Mouse (Mus musculus): ENCODE results near the gene Slc6a15.

Slc6a15 gene

DNA sequence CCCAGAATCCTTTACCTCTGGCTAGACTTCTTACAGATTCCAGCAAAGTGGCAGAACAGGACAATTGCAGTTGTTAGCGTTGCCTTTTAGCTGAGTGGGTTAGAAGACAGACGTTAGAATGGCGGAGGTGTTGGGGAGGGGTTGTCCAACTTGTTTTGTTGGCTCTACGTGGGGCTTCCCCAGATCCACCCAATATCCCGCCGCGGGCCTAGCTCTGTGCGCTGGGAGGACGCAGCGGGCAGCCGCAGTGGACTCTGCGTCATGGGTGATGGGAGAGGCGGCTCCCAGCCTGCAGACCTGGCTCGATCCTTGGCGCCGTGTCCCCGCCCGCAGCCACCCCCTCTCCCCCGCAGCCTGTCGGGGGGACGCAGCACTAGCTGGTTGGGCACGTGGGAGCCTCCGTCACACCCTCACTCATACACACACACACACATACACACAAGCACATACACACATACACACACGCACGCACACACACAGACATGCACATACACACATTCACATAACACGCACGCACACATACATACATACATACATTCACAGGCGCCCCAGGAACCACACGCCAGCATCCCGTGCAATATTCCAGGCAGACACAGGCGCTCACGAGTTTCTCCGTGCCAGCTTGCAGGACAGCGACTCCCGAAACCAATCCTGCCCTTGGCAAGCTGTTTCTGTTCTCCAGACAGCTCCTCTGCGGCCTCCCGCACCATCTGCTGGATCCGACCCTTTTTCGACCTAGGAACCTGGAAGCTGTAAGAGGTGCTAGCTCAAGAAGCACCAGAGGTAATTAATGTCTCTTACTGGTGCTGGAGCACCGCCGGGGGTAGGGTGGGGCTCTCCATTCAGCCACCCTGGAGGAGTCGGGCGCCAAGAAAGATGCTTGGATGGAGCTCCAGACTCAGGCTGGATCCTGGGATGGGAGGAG lies at the start of gene Slc6a15:
Slc6a15 (plus strand) TSS at position 413 of the 925 bp plus-strand sequence.
- no peak for DNase-seq (ENCODE audit: low read depth)

DNA sequence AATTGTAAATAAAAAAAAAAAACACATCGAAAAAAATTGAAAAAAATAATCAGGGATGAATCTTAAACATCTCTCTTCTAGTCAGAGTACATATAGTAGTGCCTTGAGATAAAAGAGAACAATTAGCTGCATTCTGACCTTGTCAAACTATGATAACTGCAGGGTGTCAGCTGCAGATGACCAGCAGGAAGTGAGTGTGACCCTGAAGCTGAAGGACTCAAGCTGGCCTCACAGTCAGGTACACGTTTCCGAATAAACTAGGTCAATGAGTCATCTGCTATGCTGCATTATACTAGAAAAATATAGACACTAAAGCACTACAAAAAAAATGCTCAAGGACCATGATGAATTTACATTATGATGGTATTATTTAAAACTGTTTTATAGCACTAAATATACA lies 45.6 kb upstream of the Slc6a15 start:
- DNase-seq (ENCODE audit: low read depth), result no peak

DNA sequence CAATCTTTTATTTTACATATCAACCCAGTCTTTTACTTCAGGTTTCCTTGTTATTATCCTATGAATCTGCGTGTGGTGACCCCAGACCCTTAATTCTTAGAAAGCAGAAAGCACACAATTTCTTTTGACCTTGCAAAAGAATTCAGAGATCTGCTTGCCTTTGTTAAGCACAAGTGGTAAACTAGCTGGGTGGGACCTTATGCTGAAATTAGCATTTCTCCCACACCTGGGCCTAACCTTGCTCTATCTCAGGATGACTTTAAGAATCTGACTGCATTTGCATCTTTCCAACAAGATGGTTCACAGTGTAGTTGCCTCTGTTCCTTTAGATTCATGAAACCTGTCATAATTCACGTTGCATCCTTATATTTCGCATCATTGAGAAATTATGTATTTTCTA lies 44.2 kb upstream of the Slc6a15 start:
- DNase-seq (ENCODE audit: low read depth), result no peak

DNA sequence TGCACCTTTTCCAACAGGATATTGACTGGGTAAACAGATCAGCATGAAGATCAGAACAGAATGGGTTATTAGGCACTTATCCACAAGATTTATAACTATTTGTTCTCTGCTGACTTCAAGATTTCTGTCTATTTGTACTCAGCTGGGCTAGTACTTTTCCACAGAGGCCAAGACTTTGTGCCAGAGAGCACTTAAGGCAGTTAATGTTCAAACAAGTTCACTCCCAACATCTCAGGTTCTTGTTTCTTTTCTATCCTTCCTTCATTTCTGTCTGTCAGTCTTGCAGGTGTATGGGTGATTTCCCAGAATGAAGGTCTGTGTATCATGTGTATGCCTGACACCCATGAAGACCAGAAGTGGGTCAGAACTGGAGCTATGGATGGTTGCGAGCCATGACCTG lies 33.3 kb upstream of the Slc6a15 start:
- DNase-seq (ENCODE audit: low read depth), result no peak

DNA sequence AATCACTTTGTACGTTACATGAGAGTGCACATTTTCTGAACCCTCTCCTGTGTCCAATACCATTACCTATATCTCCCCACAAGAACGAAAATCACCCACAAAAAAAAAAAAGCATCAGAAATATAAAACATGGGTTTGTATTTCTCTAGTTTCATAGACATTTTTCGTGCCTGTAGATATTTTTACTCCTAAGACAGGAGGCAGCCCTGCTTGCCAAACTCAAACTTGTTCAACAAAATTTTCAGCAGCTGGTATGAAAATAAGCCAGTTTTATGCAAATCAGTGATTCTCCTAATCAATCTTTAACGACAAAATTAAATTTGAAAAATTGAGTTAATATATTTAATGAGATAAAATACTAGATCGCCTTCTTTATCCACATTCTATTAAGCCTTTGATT lies 27.7 kb upstream of the Slc6a15 start:
- no peak for DNase-seq (ENCODE audit: low read depth)

DNA sequence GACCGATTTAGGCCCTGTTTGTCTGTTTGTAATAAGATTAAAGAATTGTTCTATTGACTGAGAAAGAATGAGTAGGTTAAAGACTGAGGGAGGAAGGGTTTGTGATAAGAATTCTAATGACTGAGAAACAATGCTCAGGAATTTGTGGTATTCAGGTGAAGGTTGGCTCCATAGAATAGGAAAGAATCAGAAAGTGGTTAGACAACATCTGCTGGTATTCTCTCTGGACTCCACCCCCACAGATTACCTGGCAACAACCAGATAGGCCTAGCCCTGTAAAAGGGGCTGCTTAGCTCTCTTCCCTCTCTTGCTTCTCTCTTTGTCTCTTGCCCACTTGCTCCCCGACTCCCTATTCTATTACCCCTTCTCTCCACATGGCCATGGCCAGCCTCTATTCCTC lies 20.8 kb upstream of the Slc6a15 start:
- no peak for DNase-seq (ENCODE audit: low read depth)

DNA sequence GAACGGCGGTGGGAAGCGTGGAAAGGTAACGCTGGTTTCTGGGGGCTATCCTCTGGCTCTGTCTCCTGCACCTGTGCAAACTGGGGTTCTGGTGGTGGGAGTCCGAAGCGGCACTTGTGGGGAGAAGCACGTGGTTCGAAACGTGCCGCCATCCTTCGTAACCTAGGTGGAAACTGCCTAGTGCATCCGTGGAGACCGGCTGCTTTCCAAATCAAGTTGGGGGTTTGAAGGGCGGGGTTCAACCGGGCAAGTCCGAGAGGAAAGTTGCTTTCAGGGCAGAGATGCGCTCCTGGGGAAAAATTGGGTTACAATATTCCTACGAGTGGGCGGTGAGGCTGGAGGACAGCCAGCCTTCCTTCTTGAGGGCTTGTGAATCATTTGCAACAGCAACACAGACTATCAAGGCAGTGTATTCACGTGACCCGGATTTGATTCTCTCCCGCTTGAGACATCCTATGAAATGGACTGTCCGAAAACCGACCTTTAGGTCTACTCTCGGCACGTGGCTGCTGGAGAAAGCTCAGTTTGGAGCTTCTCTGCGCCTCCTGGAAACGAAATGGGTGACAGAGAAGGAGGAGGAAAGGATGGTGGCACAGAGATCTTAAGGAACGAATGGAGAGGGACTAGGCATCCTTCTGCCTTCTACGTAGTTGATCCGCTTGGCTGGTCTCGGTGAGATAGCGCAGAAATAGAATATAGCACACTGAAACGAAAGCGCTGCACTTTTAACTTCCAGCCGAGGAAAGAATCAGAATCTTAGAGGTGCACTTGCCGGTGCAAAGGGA lies 905 bp downstream of the Slc6a15 start:
- DNase-seq (ENCODE audit: low read depth), result no peak

DNA sequence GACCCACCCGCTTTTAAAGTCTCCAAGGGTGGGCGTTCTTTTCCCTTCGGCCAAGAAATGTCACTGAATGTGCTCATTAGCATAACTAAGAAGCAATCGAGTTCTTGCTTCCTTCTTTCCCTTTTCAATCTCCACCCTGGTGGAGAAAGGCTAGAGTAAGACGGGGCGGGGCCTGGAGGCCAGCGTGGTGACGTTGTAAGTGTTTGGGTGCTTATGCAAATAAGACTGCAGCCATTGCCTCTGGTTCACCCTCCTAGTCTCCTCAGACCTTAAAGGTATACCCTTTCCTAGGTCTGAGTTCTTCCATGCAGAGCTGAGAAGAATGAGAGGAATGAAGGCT lies 1.5 kb downstream of the Slc6a15 start:
- no peak for DNase-seq (ENCODE audit: low read depth)

DNA sequence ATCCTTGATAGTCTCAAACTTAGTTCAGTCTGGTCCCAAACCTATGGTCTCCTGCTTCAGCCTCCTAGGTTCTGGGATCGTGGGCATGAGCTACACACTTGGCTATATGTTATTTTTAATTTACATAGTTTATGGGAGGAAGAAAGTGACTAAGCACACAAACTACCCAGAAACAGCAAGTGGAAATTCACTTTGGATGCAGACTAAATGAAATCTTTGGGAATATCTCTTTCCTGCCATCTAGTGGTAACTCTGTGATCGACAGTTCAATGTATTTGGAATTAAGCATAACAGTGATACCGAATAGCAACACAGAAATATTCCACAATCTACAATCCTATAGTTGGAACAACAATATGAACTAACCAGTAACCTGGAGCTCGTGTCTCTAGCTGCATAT lies 34.6 kb downstream of the Slc6a15 start:
- peak; percentile 15 for DNase-seq (ENCODE audit: low read depth)

DNA sequence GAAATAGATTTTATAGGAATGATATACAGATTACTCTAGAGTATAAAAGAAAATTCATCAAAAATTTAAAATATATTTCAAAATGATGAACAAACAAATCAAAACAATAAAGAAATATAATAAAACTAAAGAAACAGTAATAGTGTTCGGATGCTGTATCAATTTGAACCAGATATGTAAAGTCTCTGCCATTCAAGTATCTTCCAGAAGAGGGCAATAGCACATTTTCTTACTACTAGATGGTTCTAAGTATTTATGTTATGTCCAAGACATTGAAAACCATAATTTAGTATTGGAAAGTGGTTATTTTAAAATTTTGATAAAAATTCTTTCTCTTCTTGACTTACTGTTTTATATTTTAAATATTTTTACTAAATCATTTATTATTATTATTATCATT lies 60.1 kb downstream of the Slc6a15 start:
- no peak for DNase-seq (ENCODE audit: low read depth)

DNA sequence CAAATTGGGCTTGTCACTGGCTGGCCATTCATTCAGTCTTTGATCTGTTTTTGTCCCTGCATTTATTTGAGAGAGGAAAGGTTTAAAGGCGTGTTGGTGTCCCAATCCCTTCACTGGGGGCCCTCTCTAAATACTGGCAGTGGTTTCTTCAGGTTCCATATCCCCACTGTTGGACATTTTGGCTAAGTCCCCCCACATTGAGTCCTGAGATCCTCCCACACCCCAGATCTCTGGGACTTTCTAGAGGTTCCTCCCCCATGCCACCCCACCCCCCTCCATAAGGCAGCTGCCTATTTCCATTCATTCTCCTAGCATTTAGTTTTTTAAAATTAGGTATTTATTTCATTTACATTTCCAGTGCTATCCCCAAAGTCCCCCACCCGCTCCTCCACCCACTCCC lies 75.0 kb downstream of the Slc6a15 start:
- no peak for DNase-seq (ENCODE audit: low read depth)

DNA sequence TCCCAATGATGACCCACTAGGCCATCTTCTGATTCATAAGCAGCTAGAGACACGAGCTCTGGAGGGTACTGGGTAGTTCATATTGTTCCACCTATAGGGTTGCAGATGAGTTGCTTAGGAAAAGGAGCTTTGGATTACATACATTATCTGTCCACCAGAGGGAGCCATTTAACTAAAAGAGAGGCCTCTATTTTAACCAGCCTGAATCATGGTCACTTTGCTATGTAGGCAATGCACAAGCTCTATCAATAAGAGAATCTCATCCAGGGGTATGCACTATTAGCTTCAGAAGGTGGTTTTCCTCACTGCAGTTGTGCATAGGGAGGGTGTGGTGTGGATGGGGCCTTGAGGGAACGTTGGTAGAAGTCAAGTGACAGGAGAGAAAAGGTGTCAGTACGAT lies 75.5 kb downstream of the Slc6a15 start:
- peak; percentile 11 for DNase-seq (ENCODE audit: low read depth)

DNA sequence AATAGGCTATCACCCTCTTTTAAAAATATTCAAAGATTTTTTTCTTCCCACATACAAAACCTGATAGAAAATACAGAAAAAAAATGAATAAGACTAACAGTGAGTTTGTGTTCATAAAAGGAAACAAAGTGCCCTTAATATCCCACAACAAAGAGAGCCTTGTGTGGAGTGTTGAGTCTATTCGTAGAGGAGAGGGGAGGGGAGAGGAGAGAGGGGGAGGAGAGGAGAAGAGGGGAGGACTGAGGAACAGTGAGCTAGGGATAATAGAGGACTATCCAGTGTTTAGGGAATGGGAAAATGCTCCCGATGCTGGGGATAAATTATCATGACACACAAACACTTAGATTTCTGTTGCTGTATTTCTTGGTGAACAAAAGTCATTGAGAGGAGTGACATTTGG lies 80.8 kb downstream of the Slc6a15 start:
- DNase-seq (ENCODE audit: low read depth), result no peak

DNA sequence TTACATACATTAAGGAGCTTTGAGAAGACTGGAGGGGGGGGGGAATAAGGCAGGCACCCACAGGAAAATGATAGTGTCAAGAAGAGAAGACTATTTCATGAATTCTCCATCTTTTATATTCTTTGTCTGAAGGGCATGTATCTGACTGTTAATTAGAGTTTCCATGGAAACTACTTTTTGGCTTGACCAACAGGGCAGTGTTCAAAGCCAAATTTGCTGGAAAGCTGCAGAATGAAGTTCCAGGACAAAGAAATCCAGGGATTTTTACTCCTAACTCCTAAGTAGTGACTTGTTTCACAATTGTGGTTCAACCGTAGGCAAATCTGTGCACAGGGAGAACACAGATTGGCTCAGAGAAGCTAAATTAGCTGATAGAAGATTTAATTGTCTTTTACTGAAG lies 90.3 kb downstream of the Slc6a15 start:
- DNase-seq (ENCODE audit: low read depth), result no peak

Data from fibroblast of lung, adult 2 months (primary cell).